Mouse (Mus musculus) adrenal gland, adult 18-20 months (tissue): ENCODE data around the gene Ccdc148. TPM values are rescaled to one million over a fixed set of nuclear protein-coding genes. Genes with fewer than 3 reads are reported as not detected.

Experiments used
- DNase-seq, 2 experiments: peaks; one replicate each; pipeline ENCODE4 v3.0.0; 2021 to 2022; ENCODE audit warnings: low spot score in 2 of 2
- total RNA-seq, 2 experiments: library from RNA; stranded (reverse); gene quantifications; 1 replicate in 1 of 2; 2 replicates in 1 of 2; pipeline ENCODE4 v1.2.3; 2021

Gene Ccdc148
- total RNA-seq, 2 experiments from 2014 or later, result 1.4 to 1.5 TPM

DNA sequence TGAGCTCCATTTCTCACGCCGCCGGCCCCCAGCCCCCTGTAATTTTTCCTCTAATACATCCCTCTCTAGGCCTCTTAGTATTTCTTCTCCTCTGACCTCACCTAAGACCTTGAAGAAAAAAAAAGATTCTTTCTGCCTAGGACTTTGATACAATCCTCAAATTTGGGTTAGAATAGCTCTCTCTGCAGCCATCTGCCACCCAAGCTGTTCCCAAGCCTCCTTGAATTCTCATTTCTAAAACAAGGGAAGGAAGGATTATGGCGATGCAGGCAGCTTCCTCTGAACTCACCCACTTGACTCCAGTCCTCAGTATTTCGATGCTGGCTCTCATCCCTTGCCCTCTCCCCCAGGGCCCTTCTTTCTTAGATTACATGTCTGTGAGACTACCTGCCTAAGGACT, 106.1 kb downstream of the Ccdc148 start:
- DNase-seq, result no peak

DNA sequence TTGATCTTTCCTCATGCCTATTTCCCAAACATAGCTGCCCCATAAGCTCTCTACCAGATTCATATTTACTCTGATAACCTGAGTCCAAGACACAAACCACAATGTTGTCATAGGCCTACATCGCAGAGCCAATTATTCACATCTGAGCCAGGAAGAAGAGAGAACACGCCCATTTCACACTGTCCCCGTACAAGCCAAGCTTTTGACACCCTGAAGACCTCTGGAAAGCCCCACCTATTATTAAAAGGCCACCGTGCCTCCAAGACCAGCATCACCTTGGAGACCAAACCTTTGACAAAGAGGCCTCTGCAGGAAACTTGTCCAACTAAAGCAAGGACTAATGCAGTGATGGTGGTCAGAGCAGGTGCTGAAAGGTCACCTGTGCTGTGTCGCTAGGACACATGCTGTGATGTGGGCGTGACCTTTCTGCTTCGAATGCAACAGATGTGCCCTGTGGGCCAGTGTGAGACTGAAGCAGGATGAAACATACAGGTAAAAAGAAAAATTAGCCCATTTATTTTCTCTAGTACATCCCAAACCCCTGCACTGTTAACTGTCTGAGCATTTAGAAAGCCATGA, 106.9 kb downstream of the Ccdc148 start:
- no peak for DNase-seq

DNA sequence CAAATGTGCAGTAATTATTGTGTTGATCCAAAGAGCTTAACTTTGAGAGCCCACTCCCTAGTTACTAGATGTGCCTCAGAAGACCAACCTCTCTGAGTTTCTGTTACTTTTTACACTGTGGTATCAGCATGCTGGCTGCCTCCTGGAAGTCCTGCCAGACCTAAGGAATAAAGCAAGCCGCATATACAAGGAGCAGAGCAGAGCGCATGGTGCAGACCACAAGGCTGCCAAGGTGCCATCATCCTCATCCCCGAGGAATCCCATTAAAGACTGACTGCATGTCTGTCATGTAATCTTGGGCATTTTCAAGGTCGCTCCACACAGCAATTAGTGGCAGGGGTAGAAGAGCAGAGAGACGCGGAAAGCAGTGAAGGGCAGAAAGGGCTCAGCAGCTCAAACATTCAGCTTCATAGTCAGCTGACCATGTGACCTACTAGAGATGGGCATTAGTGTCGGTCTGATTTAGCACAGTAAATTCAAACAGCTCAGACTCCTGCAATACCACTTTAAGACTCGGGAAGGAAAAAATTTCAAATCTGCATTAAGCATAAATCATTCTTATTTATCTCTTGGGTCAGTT, 110.1 kb downstream of the Ccdc148 start:
- no peak for DNase-seq

DNA sequence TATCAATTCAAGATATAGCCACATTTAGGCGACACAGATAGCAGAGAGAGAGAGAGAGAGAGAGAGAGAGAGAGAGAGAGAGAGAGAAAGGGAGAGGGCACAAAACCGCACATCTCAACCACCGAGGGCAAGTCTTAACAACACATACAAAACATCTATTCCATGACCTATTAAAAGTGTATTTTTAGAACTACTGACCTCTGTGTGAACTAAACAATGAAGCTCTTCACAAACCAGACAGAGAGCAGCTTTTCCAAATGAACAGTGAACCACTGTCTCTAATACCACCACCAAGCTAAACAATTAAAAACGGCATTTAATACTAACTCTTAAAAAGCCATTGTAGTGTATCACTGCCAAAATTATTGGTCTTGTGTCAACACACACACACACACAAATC, 110.8 kb downstream of the Ccdc148 start:
- no peak for DNase-seq

DNA sequence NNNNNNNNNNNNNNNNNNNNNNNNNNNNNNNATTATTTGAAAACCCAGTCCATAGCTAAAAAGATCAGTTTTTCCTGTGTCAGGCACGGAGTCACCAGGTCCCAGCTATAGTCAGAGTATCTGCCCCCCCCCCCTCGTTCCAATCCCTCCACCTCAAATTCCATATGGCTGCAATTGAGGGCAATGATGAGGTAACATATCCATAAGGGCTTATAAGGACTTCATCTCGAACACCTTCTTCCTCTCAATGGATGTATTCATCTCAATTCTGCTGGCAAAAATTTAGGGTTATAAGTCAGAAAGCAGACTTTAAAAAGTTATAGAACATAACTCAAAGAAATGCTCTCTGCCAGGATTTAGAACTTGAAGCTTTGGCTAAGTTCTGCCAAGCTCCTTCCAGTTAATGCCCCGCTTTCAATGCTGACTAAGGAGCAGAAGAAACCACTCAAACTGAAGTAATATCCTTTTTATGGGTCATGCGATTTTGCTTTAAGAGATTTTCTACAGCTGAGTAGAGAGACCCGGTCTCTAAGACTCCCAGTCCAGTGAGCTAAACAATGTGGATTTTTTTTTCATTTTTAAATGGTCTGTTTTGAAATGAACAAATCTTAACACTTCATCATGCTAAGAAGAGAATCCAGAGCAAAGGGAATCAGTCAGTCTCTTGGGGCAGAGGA, 111.6 kb downstream of the Ccdc148 start:
- no peak for DNase-seq

DNA sequence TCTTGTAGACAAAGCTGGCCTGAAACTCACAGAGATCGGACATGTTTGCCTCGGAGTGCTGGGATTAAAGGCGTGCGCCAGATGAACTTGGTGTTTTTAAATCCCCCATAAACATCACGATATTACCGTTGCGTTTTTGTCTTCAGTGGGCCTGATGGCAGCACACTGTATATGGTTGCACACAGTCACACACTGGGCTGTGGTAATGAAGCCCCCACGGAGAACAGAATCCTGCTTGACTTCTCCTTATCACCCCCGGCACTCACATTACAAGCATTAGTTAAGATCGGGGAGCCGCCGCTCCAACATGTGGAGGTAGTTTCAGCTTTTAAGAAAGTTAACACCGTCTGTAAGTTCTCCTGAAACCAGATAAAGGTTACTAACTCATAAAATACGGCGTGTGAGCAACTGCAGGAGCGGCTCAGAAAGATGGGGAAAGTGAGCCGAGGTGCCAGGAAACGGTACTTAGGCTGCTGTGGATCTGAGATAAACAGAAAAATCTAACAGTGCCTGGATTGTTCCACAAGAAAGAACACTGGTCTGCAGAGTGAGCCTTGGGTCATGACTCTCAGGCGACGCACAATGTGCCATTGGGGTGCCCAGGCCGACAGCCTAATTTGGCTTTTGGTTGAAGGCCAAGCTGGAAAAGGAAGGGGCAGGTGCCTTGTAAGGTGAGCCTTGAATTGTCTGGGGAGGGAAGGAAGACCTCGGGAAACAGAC, 117.0 kb downstream of the Ccdc148 start:
- no peak for DNase-seq

DNA sequence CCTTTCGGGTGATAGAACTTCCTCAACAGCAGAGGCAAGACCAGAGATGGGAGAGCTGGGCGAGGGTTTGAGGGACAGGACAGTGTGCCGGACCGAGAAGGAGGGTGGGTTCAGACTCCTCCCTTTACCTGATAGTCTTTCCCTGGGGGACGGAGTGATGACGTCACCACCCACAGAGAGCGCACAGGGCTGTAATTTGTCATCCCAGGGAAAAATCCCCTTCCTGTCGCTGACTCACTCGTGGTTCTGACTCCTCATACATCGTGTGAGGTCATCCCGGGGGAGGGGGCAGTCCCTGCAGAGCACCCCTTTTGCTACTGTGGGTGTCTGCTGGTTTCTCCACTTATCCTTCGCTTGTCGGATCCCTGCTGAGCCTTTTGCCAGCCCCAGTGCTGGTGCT, 117.9 kb downstream of the Ccdc148 start:
- DNase-seq, result peak in 1 of 2 experiments; percentile 11

DNA sequence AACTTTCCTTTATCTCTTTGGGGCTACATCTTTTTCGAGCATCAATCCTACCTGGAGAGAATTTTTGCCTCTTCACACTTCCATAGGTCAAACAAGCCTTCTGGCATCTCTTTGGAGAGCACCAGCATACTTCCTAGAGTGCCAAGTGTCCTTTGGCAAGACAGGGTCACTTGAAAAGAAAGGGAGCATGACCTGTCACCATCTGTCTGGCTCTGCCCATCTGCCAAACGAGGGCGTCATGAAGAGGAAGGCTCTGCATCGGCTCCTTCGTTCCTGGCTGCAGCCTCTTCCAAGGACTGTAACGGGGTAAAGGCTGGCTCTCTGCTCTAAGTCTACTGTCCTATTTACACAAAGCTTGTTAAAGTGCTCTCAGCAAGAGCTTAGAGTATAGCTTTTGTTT, 124.0 kb downstream of the Ccdc148 start:
- DNase-seq, result no peak

DNA sequence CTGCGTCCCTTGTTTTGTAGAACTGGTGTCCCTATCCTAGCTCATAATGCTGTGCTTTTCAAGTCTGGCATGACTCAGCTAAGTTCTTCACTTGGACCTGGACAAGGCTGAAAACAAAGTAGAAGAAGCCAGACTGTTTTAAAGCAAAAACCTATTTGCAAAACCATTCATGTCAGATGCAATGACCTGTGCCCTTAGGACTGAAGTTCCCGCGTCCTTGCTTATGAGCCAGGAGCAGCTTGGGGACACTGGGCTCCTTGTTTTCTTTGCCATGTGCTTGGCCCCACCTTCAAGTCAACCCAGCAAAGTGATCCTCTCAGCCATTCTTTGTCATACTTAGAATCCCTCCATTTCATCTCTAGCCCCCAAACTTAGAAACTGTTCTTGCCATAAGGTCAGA, 125.3 kb downstream of the Ccdc148 start:
- no peak for DNase-seq

DNA sequence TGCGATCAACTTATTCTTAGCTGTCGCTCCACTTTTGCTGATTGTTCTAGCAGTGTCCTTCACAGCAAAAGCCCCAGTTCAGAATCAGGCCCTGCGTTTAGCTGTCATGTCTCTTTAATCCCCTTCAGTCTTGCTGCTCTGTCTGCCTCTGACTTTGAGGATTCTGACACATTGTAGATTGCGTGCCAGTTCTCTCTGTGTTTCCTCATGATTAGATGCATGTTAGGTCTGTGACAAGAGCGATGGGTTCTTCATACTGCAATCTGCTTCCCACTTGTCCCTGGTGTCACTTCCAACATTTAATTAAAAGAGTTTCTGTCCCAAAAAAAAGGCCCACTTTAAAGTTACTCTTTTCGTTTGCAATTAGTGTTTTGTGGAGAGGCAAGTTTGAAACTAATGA, 126.2 kb downstream of the Ccdc148 start:
- DNase-seq, result no peak

DNA sequence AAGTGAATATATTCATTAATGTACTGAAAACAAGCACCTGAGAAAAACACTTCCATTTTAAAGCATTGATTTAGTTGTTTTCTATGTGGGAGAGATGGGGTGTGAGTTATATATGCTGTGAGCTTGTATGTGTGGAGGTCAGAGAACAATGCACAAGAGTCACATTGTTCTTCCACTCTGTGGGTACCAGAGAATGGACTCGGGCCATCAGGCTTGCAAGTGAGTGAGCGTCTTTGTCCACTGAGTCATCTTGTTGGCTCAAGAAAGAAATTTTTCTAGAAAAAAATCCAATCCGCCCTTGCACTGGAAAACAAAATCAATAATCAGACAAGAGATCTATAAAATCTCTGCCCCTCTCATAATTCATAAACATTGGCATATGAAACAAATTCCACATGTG, 135.9 kb downstream of the Ccdc148 start:
- DNase-seq, result no peak

DNA sequence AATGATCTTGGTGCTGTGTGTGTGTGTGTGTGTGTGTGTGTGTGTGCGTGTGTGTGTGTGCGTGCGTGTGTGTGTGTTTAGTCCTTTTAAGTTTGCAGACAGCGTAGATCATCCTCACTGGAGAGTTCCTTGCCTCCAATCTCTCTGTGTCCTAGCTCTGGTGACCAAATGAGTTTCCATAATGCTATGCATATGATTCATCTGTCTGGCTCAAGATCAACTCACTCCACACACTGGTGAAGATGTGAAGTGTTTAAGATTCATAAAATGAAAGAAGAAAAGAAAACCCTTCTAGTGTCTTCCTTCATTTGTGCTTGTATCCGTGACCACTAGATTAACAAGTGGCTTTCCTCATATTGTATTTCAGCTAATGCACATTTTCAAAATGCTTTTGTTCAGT, 153.1 kb downstream of the Ccdc148 start:
- no peak for DNase-seq

DNA sequence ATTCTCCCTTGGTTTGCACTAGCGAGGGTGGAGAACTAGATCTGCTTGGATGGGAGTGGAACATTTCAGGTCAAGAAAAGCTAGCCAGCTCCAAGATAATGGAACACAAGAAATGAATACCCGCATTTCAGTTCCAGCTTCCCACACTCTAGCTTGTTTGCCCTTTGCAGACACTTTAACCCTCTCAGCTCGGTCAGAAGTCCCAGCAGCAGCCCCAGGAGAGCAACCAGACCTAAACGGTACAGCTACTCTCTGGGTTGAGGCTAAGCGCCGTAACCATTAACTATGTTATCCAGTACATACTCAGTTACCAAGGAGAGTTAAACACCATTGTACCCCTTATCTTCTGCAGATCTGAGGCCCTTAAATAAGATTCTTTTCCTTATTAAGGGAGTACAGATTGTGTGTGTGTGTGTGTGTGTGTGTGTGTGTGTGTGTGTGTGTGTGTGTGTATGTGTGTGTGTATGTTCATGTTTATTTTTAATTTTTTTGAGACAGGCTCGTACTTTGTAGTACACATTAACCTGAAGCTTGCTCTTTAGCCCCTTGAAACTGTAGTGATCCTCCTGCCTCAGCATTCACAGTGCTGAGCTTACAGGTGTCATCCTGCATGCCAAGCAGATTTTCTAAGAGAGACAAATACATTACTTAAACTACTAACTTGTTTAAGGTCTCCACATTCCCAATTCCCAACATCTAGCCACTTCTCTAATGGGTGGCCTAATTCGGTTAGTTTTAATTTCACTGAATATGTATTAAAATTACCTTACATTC, 153.7 kb downstream of the Ccdc148 start:
- DNase-seq, result no peak

DNA sequence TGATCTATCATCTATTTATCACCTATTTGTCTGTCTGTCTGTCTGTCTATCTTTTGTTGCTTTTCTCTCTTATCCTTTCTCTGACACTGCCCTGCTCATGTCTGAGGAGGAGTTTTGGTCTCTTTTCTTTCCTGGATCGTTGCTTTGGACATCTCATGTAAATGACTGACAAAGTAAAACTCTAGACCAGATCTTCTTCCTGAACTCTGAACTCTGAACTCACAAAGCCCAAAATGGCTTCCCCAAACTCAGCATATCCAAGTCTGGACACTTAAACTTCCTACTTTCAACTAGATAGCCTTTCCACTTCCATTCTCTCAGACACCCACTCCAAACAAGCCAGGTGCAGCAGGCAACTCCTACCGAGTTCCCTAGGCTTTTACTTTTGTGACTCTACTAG, 163.3 kb downstream of the Ccdc148 start:
- no peak for DNase-seq

DNA sequence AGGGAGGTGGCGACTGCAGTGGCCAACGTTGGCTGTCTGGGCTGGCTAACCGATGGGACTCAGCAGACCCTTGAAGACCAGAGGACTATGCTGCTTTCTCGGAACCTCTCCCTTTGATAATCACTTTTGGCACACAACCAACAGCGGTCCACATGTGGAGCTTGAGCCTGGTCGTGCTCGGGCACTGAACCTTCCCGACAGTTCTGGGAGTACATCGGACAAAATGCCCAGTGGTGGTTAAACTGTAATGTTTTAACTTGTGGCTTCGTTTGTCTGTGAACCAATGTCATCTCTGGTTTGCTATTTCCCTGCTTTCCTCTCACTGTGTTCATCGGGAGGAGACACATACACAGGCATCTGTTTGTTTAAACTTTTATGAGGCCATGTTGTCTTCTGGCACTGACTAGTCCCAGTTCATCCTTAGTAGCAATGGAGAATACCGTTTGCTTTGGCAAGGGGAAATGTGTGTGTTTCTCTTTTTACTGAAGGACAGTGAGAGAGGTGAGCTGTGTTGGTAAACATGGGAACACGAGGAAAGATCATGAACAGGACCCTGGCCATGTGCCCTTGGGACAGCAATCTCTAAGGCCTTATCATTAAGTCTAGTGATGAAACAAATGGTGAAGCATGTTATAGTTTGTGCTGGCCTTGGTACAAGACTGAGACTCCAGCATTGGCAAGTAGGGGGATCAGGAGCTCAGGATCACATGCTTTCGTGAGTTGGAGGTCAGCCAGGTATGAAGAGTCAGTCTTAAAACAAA, 167.9 kb downstream of the Ccdc148 start:
- DNase-seq, result no peak

DNA sequence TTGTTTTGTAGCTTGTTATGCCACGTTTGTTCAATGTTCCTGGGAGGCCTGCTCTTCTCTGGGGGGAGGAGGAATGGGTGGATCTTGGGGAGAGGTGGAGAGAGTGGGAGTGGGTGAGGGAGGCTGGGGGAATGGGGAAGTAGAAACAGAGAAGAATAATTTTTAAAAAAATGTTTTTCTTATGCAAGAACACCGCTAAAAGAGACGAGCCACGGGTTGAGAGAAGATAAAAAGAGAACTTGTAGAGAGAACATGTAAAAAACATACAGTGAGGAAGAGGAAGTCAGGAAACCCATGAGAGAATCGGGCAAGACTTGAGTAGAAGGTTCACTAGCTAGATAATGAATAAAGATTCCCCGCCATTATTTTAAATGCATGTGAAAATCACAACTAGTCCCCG, 182.4 kb downstream of the Ccdc148 start:
- no peak for DNase-seq

DNA sequence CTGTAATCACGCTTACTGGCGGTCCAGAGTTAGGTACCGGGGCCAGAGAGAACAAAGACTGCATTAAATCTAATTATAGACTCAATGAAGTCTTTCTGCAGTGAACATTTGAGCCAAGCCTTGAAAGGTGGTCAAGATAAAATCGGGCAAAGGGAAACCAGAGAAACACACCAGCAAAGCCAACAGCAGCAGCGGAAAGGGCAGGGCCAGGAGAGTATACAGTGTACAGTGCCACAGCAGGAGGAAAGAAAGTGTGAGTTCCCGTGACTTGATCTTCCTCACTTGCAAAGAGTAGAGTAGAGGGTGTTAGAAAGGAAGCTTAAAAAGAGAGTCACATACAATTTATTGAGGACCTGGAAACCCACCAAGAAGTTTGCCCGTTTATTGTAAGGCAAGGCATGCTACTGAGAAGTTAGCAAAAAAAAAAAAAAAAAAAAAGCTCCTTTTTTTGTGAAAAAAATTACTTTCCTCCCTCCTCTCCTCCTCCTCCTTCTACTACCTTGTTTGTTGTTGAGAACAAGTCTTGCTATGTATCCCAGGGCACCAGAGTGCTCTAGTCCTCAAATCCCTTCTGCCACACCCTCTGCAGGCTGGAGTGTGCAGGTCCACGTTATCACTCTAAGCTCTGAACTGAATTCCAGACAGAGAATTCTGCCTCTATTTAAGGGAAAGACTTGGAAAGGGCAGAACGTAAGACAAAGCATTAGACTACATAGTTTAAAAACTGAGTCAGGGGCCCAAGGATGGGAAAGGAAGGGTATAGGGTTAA, 188.8 kb downstream of the Ccdc148 start:
- no peak for DNase-seq

DNA sequence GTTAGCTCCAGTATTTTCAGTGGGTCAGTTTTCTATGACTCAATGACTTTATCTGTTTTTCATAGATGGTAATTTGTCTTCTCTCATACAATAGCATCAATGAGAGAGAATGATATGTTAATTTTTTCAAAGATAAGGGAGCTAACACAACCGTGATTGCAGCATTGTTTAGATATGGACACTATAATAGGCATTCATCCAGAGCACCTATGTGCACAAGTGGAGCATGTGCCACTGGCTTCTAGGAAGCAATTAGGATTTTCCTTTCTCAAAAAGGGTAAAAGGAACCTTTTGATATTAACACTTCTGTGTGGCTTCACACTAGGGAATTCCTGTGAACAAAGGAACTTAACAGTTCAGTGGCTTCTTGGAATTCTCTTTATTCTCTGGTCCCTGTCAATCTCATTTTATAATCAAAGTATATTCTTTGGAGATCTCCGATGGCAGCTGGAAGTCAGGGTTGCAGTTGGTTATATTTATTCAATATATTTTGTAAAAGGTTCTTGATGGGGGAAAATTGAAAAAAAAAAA, 203.6 kb downstream of the Ccdc148 start:
- DNase-seq, result no peak

DNA sequence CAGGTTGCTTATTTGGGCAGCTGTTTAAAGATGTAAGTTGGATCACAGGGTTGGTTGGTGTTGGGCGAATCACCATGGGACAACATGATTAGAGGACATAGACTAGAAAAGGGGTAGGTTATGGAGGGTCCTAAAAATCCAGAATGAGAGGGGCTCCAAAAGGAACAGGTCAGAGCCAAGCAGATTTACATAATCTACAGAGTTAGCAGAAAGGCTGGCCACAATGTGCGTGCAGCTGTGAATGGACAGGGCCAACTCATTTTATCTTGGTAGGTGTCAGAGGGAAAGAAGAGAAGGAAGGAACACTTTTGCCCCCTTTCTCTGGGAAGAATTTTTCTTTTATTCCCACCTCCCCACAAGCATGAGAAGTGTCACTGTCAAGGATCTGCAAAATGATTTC, 204.1 kb downstream of the Ccdc148 start:
- no peak for DNase-seq

DNA sequence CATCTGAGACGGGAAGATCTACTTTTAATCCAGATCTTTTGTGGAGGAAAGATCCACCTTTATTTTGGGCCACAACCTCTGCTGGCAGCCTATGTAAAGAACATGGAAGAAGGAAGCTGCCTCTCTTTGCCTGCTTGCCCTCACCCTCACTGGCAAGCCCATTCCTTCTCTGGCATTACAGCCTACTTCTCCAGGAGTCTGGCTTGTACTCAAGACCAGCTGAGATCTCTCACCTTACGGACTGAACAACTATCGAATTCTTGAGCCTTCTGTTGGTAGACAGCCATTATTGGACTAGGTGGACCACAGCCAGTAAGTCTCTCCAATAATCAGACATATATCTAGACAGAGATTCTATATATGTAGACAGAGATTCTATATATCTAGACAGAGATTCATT, 208.4 kb downstream of the Ccdc148 start:
- no peak for DNase-seq
